Mouse (Mus musculus) forebrain, embryonic 11.5 days (tissue): ENCODE results near the gene Lhfp. TPM values are rescaled to one million over a fixed set of nuclear protein-coding genes. Genes with fewer than 3 reads are reported as not detected.

ENCODE experiments used
- ATAC-seq: fragments of 200-750 bp; cut with Nextera tagmentation; replicated peaks from 2 replicates; pipeline ENCODE4 v1.8.0; 2017; ENCODE audit warnings: moderate TSS enrichment; ENCODE audit not compliant: low FRiP score
- DNase-seq: peaks from one replicate; pipeline ENCODE4 v3.0.0-alpha.2; 2017; ENCODE audit warnings: low spot score
- H3K27ac ChIP-seq: fragments of 300-500 bp; sonication (generic); 2 replicates; pipeline ENCODE4 v1.5.1; 2014; ENCODE audit warnings: low read depth, low read length
- H3K27me3 ChIP-seq: fragments of 300-500 bp; sonication (generic); 2 replicates; pipeline ENCODE4 v1.6.1; 2014; ENCODE audit warnings: mild to moderate bottlenecking, low read length, mixed read lengths; ENCODE audit not compliant: control insufficient read depth, insufficient read depth
- H3K36me3 ChIP-seq: fragments of 300-500 bp; sonication (generic); 2 replicates; pipeline ENCODE4 v1.6.1; 2014; ENCODE audit warnings: mild to moderate bottlenecking, low read length, moderate library complexity, mixed read lengths; ENCODE audit not compliant: control insufficient read depth, insufficient read depth
- H3K4me1 ChIP-seq: fragments of 300-500 bp; sonication (generic); replicated peaks from 2 replicates; pipeline ENCODE4 v1.6.1; 2014; ENCODE audit warnings: low read length, mixed read lengths; ENCODE audit not compliant: control insufficient read depth, insufficient read depth
- H3K4me2 ChIP-seq: fragments of 300-500 bp; sonication (generic); 2 replicates; pipeline ENCODE4 v1.6.1; 2014; ENCODE audit warnings: low read depth, mild to moderate bottlenecking, low read length, moderate library complexity, mixed read lengths; ENCODE audit not compliant: severe bottlenecking
- H3K4me3 ChIP-seq: fragments of 300-500 bp; sonication (generic); 2 replicates; pipeline ENCODE4 v1.5.1; 2014; ENCODE audit warnings: low read depth, low read length
- H3K9ac ChIP-seq: fragments of 300-500 bp; sonication (generic); 2 replicates; pipeline ENCODE4 v1.6.1; 2014; ENCODE audit warnings: low read length
- H3K9me3 ChIP-seq: fragments of 300-500 bp; sonication (generic); 2 replicates; pipeline ENCODE4 v1.6.1; 2016; ENCODE audit warnings: low read length, mixed read lengths; ENCODE audit not compliant: control insufficient read depth
- WGBS: fragments of 180-500 bp; shearing (Covaris S2); extraction: QIAGEN DNeasy Blood & Tissue Kit; methylation state at CpG from one replicate; pipeline ENCODE4 v1.1.7; 2014; 5-methylcytosine and 5-hydroxymethylcytosine counted together
- polyA plus RNA-seq: library from polyadenylated mRNA; unstranded; fragments of >200 nt; fragmentation: Nextera tagmentation; extraction: Ambion mirVana; gene quantifications from 2 replicates; pipeline ENCODE4 v1.2.1, GENCODE M21; 2014

Lhfp gene
- polyA plus RNA-seq, 1 experiment from 2014 or later: 24.8 TPM

- no peaks in the 10 kb centered on the region for H3K36me3 ChIP-seq
These were observed 169.6 kb downstream of the Lhfp start for GRCm38 (mm10) chr3:53210691-53211526.

GRCm38 (mm10) chr3:53212599-53212998 is 171.3 kb downstream of the Lhfp start:
- Histone ChIP-seq H3K4me1 (no peaks in the 10 kb centered on the region; the same call in 1 of the 2 replicates), H3K9me3 (no peaks in the 10 kb centered on the region), H3K4me2 (no peak overlapping the region), H3K27me3 (no peaks in the 10 kb centered on the region), H3K36me3 (no peaks in the 10 kb centered on the region), H3K9ac (no peak overlapping the region), H3K4me3 (no peak overlapping the region), H3K27ac (no peak overlapping the region)
- DNase-seq (no peak), ATAC-seq (no peak)
- WGBS: 94% methylated on average over 2 of the region's 2 CpGs

More at GRCm38 (mm10) chr3:53210691-53211526, 169.6 kb downstream of the Lhfp start:
- Histone ChIP-seq H3K9ac (no peak overlapping the region), H3K4me3 (no peak overlapping the region), H3K27me3 (no peaks in the 10 kb centered on the region), H3K4me2 (no peak overlapping the region), H3K9me3 (no peaks in the 10 kb centered on the region), H3K4me1 (no peaks in the 10 kb centered on the region; the same call in 1 of the 2 replicates), H3K27ac (no peak overlapping the region)
- ATAC-seq (no peak), DNase-seq (peak; percentile 51)
- 46% methylated on average over 10 of the region's 10 CpGs for WGBS

DNA sequence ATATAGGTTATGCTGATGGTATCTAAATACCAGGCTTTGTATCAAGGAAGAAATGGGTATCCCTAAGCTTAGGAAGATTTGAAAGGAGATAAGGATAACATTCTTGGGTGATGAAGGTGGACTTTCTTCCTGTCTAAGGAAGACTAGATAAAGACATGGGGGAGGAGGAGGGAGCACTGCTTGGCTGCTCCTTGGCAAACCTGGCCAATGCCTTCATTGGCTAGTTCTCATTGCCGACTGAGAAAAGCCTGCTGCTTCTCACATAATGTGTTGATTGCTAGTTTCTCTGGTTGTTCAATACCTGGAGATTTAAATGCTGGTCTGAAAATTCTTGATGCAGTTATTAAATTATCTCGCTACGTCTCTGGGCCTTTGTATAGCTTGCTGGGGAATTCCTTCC is 172.0 kb downstream of the Lhfp start:
- no peak overlapping the region for H3K4me3 ChIP-seq
- no peaks in the 10 kb centered on the region for H3K9me3 ChIP-seq
- ATAC-seq (no peak), DNase-seq (no peak)
- no peaks in the 10 kb centered on the region for H3K27me3 ChIP-seq
- no peaks in the 10 kb centered on the region for H3K36me3 ChIP-seq
- H3K27ac ChIP-seq: no peak overlapping the region
- H3K4me2 ChIP-seq: no peak overlapping the region
- 69% methylated on average over 3 of the region's 3 CpGs for WGBS
- H3K9ac ChIP-seq: no peak overlapping the region
- H3K4me1 ChIP-seq: no peaks in the 10 kb centered on the region; the same call in 1 of the 2 replicates

DNA sequence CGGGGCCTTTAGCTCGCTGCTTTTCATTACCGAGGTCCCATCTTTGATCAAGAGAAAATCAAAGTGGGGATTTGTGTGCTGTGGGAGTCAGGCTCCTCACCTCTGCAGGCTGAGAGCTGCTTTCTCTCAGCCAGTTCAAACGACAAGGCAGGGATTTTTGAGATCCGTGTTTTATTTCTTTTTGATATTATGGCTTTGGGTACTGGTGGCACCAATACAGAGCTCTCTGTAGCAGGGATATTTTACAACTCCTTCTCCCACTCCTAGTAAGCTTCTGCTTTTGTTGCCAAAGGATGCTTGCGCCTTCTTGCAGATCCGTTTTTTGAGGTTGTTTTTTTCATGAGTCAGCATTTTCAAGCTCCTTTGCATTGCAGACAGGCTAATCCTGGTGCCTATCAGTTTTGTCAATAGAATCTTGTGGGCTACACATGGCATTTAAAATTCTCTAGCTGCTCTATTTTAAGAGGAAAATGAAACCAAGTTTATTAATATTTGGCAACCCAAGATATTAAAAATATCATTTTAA is 172.5 kb downstream of the Lhfp start:
- Histone ChIP-seq H3K4me1 (no peaks in the 10 kb centered on the region; the same call in 1 of the 2 replicates), H3K9ac (no peak overlapping the region), H3K4me2 (no peak overlapping the region), H3K4me3 (no peak overlapping the region), H3K27ac (no peak overlapping the region), H3K36me3 (no peaks in the 10 kb centered on the region), H3K27me3 (no peaks in the 10 kb centered on the region), H3K9me3 (no peaks in the 10 kb centered on the region)
- WGBS: 43% methylated on average over 7 of the region's 7 CpGs
- no peak for ATAC-seq
- DNase-seq: no peak

- no peak overlapping the region for H3K27ac ChIP-seq
- DNase-seq (no peak), ATAC-seq (peak; percentile 44; the same call in 1 of the 2 replicates)
- H3K36me3 ChIP-seq: no peaks in the 10 kb centered on the region
- H3K9me3 ChIP-seq: no peaks in the 10 kb centered on the region
- WGBS: 61% methylated on average over 4 of the region's 4 CpGs
- H3K9ac ChIP-seq: no peak overlapping the region
- H3K4me3 ChIP-seq: no peak overlapping the region
- no peaks in the 10 kb centered on the region for H3K27me3 ChIP-seq
- no peak overlapping the region for H3K4me2 ChIP-seq
- H3K4me1 ChIP-seq: no peaks in the 10 kb centered on the region; the same call in 1 of the 2 replicates
These were observed 173.1 kb downstream of the Lhfp start for GRCm38 (mm10) chr3:53214386-53214785.

DNA sequence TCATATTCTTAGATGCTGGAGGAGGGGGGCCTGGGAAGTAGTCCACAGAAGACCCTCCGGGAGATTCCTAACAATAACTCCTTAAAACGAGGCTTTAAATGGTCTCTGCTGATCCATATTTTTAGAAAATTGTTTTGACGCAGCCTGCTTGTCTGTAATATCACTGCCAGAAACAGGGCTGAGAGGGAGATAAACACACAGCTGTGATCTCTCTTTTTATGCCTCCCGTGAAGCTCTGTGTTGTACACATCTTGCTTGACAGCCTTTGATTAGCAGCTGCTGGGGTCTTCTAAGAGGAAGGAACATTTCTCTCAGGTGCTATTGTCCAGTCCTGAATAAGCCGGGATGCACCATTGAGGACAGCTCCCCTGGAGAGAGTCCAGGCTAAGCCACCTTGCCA is 176.4 kb downstream of the Lhfp start:
- H3K9me3 ChIP-seq: no peaks in the 10 kb centered on the region
- H3K36me3 ChIP-seq: no peaks in the 10 kb centered on the region
- 81% methylated on average over 5 of the region's 5 CpGs for WGBS
- no peaks in the 10 kb centered on the region for H3K4me1 ChIP-seq
- DNase-seq: no peak
- no peak for ATAC-seq
- H3K27me3 ChIP-seq: no peaks in the 10 kb centered on the region
- no peak overlapping the region for H3K4me3 ChIP-seq
- no peak overlapping the region for H3K4me2 ChIP-seq
- no peak overlapping the region for H3K27ac ChIP-seq
- no peak overlapping the region for H3K9ac ChIP-seq

DNA sequence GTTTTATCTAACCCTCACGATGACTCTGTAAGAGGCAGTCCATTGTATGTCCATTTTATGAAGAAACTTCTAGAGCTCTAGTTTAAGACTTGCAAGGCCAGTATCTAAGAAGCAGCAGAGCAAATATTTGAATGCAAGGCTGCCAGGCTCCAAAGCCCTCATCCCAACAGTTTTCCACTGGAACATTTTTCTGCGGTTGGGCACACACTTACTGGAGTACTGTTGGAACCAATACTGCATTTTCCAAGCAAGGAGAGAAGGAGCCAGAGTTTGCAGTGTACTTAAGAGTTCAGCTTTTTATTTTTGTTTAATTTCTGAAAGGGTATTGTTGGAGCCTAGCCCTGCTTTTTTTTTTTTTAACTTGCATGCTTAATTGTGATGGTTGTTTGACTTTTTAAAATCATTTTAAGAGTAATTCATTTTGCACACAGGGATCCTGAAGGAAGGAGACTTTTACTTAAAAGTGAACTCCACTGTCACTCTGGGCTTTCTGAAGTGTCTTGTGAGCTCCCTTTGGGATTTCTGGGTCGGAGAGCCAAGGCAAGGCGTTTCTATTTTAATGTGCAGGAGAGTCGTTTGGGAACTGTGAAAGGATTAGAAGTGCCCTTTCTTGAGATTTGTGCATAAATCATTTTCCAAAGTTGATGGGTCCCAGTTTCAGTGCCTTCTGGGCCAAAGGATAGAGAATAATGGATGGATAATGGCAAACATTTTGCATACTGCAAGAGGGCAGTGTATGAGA is 180.4 kb downstream of the Lhfp start:
- Histone ChIP-seq H3K4me3 (no peak overlapping the region), H3K4me1 (no peaks in the 10 kb centered on the region), H3K36me3 (no peaks in the 10 kb centered on the region), H3K27ac (no peak overlapping the region), H3K9me3 (no peaks in the 10 kb centered on the region), H3K9ac (no peak overlapping the region), H3K4me2 (no peak overlapping the region), H3K27me3 (no peaks in the 10 kb centered on the region)
- WGBS: 80% methylated on average over 5 of the region's 5 CpGs
- DNase-seq (no peak), ATAC-seq (no peak)

DNA sequence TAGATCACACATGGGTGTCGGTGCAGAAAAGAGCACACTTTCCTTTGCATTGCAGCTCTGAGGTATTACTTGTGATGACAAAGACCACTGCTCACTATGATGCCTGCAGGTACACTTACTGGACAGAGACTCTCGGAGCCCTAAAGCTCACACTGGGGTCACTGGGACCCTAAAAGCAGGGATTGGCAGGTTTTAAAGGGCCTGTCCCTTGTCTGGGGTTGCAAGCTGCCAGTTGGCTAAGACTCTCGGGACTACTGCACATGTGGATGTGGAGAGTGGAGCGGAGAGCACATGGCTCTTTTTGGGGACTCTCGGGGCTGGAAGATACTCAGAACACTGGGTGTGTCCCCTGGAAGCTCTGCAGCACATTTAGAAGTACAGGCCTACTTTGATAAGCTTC is 182.8 kb downstream of the Lhfp start:
- no peaks in the 10 kb centered on the region for H3K9me3 ChIP-seq
- no peak overlapping the region for H3K9ac ChIP-seq
- no peaks in the 10 kb centered on the region for H3K4me1 ChIP-seq
- no peak for ATAC-seq
- H3K4me2 ChIP-seq: no peak overlapping the region
- 91% methylated on average over 5 of the region's 5 CpGs for WGBS
- no peaks in the 10 kb centered on the region for H3K27me3 ChIP-seq
- H3K27ac ChIP-seq: no peak overlapping the region
- no peaks in the 10 kb centered on the region for H3K36me3 ChIP-seq
- no peak overlapping the region for H3K4me3 ChIP-seq
- no peak for DNase-seq
